Mouse (Mus musculus) brain, embryonic 14.5 days (tissue): ENCODE measurements around the gene Sfrp2.

Experiments used
- CTCF ChIP-seq: fragments of 200-500 bp; IDR thresholded peaks from 2 replicates; pipeline ENCODE4 v1.5.1; 2012; ENCODE audit warnings: inconsistent platforms, mild to moderate bottlenecking, moderate library complexity, borderline replicate concordance; ENCODE audit not compliant: insufficient read depth, insufficient read length; ENCODE audit errors: extremely low read depth
- POLR2A ChIP-seq: fragments of 200-500 bp; IDR thresholded peaks from 2 replicates; pipeline ENCODE4 v1.6.1; 2012; ENCODE audit warnings: mild to moderate bottlenecking, inconsistent platforms, borderline replicate concordance; ENCODE audit not compliant: poor library complexity, insufficient read depth, insufficient read length, severe bottlenecking; ENCODE audit errors: extremely low read depth

DNA sequence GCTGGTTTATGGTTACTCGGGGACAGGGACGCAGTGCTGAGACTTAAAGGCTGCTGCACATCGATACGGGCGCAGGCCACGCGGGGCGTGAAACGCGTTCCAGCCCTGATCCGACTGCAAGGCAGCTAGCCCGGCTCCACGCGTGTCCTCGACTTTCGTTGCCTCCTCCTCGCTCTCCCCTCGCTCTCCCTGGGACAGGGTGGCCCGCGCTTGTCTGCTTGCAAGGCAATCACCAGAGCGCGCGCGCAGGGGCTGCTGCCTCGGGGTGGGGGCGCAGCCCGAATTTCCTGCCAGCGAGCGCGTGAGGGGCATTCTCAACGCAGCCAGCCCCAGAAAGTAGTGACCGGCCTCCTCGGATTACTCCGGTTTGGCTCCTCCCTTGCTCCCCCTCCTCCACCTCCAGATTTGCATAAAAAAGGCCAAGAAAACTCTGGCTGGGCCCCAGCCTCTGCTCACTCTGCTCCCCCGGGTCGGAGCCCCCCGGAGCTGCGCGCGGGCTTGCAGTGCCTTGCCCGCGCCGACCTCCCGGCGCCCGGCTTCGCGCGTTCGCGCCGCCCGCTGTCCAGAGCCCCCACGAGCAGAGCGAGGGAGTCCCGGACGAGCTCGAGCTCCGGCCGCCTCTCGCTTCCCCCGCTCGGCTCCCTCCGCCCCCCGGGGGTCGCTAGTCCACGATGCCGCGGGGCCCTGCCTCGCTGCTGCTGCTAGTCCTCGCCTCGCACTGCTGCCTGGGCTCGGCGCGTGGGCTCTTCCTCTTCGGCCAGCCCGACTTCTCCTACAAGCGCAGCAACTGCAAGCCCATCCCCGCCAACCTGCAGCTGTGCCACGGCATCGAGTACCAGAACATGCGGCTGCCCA is at the start of gene Sfrp2:
- TF ChIP-seq POLR2A (peak; percentile 45), CTCF (no peak)
